Mouse (Mus musculus) MEL-GATA-1-ER (cell line): Measurements from ENCODE around the gene Selenbp1.
"Not testable (repeated sequence)": the region's sequence is repeated elsewhere in the genome, so short reads cannot be mapped to it uniquely, and the experiment has no call there.

Source experiments
- DNase-seq: peaks from one replicate; pipeline ENCODE4 v3.0.0-alpha.2; 2012; ENCODE audit warnings: low read depth; ENCODE audit errors: extremely low read depth

The Selenbp1 gene

GRCm38 (mm10) chr3:94932809-94933564 lies at the start of gene Selenbp1:
Gene Selenbp1 (plus strand): TSS chr3:94933056.
- peak; percentile 98 for DNase-seq

- peak; percentile 98 for DNase-seq
Observed at GRCm38 (mm10) chr3:94886316-94887224, 46.3 kb upstream of the Selenbp1 start, which contains the start of gene Psmb4. Gene Psmb4 (minus strand): TSS chr3:94886961.

GRCm38 (mm10) chr3:94888595-94888994 lies 44.3 kb upstream of the Selenbp1 start:
- peak; percentile 80 for DNase-seq

DNA sequence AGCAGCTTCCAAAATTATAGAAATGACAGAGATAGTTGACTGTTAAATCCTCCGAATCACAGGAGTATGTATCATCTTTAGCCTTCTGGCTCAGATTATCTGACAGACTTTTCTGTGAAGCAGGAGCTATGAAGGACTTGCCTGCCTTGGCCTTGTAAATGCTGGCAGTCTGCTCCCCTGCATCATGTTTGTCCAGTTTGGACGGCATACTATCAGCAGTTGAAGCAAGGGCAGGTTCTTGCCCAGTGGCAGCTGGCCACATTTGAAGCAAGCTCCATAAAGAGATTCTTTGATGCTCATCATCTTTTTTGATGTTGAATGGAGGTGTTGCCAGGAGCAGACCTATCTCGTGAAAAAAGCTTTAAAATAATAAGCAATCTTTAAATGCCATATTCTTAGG lies 38.8 kb upstream of the Selenbp1 start:
- no peak for DNase-seq

GRCm38 (mm10) chr3:94902747-94903146 lies 30.1 kb upstream of the Selenbp1 start:
- peak; percentile 77 for DNase-seq

- DNase-seq = not testable (repeated sequence)
Observed at GRCm38 (mm10) chr3:94904759-94905158, 28.1 kb upstream of the Selenbp1 start.

- DNase-seq = no peak
Observed at GRCm38 (mm10) chr3:94906482-94906881, 26.4 kb upstream of the Selenbp1 start.

- no peak for DNase-seq
Observed at GRCm38 (mm10) chr3:94911050-94911693, 21.7 kb upstream of the Selenbp1 start.

DNA sequence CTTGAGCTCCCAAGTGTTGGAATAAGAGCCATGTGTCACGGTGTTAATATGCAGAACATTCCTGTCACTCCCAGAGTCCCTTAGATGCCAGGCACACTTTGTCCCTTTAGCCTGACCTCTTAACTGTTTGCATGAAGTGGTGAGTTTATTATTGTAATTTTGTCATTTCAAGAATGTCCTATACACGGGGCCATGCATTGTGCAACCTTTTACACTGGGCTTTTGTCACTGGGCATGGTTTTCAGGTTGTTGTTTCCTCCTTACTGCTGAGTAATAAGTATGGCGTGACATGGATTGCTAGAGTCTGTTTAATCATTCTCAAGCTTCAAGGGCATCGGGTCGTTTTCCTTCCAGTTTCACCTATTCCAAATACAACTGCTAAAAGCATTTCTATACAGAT lies 19.1 kb upstream of the Selenbp1 start:
- no peak for DNase-seq

GRCm38 (mm10) chr3:94915903-94916741 lies 16.7 kb upstream of the Selenbp1 start:
- no peak for DNase-seq

DNA sequence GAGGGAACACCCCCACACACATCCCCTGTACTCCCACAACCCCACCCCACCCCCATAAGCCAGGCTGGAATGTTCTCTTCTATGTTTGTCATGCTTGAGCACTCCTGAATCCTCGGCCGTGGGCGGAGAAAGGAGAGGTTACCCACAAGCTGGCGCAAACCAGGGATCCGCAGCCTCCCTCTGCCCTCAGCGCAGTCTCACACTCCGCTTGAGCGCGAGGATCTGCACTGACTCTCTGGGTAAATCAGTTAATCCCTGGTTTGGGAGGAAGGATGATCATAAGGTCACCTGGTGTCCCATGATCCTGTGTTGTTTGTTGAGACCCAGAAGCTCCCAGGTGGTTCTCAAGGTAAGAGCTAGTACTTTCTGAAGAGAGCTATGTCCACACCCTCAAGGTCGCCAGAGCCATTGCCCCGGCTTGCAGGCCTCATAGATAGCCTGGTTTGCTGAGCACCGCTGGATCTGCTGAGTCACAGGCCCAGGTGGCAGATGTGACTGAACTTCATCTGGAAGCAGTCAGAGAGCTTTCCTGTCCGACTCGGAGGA lies 15.0 kb upstream of the Selenbp1 start:
- no peak for DNase-seq

- DNase-seq = no peak
Observed at GRCm38 (mm10) chr3:94918845-94919244, 14.0 kb upstream of the Selenbp1 start.

- no peak for DNase-seq
Observed at GRCm38 (mm10) chr3:94921104-94921503, 11.8 kb upstream of the Selenbp1 start.

- no peak for DNase-seq
Observed at GRCm38 (mm10) chr3:94922333-94922732, 10.5 kb upstream of the Selenbp1 start.

DNA sequence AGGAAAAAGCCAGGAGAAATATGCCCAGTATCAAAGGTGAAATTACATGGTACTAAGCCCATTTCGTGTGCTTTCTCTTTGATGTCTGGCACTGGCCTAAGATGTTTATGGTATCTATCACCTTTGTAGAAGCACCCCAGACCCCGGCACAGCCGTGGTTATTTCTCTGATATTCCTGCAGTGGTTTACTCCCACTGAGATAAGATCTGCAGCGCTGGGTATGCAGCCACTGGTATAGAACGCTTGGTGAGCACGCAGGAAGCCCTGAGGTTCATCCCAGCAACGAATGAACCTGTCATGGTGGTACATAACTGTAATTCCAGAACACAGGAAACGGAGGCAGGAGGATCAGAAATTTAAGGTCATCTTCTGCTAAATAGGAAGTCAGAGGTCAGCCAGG lies 8.2 kb upstream of the Selenbp1 start:
- DNase-seq = no peak

GRCm38 (mm10) chr3:94926301-94926736 lies 6.5 kb upstream of the Selenbp1 start:
- DNase-seq = peak; percentile 96

DNA sequence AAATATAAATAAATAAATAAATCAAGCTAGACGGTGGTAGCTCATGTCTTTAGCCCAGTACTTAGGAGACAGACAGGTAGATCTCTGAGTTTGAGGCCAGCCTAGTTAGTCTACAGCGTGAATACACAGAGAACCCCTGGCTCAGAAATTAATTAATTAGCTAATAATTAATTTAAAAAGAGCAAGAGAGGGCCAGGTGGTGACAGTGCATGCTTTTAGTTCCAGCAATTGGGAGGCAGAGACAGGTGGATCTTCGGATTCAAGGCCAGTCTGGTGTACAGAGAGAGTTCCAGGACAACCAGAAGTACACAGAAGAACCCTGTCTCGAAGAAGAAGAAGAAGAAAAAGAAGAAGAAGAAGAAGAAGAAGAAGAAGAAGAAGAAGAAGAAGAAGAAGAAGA lies 3.9 kb upstream of the Selenbp1 start:
- not testable (repeated sequence) for DNase-seq

DNA sequence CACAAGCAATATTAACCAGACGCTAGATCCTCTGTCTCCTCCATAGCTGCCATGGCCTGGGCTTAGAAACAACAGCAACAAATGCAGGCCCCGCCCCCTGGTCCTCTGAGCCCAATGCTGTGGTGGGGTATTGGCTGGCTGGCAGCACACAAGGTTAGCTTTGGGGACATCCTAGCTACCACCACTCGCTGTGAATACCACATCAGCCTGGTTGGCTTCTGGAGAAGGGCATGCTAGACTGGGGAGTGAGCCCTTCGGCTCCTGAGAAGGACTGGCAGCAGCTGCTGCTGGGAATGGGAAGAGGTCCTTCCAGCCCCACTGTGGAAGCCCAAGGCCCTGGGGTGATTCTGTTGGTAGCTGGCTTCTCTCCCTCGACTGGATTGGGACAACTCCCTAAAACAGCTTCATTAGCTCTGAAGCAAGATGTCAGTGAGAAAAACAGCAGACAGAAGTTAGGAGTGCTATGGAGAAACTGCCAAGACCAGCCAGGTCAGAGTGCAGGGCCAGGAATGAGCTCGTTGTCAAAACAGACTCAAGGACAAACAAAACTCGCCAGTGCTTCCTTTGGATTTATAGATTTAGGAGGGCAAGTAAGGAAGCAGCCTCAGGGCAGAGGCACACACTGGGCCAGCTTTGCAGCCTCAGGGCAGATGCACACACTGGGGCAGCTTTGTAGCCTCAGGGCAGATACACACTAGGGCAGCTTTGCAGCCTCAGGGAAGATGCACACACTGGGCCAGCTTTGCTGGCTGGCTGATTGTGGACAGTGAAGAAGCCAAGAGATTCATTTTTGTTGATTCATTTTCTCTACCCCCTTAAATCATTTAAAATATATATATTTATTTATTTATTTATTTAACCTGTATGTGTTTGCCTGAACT lies 2.2 kb upstream of the Selenbp1 start:
- not testable (repeated sequence) for DNase-seq

- peak; percentile 97 for DNase-seq
Observed at GRCm38 (mm10) chr3:94931427-94932082, 1.3 kb upstream of the Selenbp1 start.
